Mouse (Mus musculus) liver, adult 2 months (tissue): ENCODE measurements around the gene 1700029P11Rik.

ENCODE experiments used
- CTCF ChIP-seq: fragments of 200-500 bp; IDR thresholded peaks from 2 replicates; pipeline ENCODE4 v1.5.1; 2011; ENCODE audit warnings: low read depth, low read length, control low read depth
- POLR2A ChIP-seq: fragments of 200-500 bp; IDR thresholded peaks from 2 replicates; pipeline ENCODE4 v1.6.1; 2011; ENCODE audit warnings: low read length, control low read depth; ENCODE audit not compliant: insufficient read depth; ENCODE audit errors: extremely low read depth

DNA sequence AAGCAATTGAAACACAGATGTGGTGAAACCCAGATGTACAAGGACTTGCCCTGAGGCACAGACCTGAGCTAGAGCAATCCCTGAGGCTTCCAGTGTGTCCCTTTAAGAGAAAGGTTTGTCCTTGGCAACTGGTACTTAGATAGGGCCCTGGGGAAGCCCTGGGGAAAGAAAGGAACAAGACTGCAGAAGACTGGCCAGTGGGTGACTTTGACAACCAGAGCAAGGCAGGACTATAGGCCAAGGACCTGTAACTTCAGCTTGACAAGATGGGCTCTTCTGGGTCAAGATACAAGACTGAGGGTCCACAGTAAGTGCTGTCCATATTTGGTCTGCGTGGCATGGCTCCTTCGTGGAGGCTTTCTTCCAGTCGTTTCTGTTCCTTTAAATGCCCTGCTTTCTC, 7.3 kb downstream of the 1700029P11Rik start, which contains the start of gene Xrcc6:
- TF ChIP-seq POLR2A = no peak
- no peak for TF ChIP-seq CTCF
